ENCODE assay signal across 11 mouse cellular contexts in the genomic region with DNA sequence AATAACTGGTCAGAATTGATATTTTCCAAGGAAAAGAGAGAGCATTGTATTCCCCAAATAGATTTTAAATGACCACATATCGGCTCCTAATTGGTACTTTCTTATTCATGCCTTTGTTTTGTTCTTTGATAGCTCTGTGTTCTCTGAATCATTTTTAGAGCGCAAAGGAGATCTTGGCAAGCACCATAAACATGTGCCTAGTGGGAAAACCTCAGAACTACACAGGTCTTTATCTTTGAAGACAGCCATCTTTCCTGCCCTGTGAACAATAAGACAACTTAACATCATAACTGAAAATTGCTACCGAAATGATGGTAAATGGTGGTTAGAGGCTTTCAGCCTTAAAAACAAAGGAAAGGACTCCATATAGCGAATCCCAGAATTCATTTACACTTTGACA.
DNase-seq lines count a peak whose midpoint lies in the region; ATAC-seq and TF ChIP-seq lines count a peak whose summit lies in the region.
"Had no signal": no experiment of that assay in that cellular context is flagged by ENCODE, and none has a peak within 500 bp of the region (broad histone marks: within the 10 kb centered on the region; RNA-seq: fewer than 3 reads in every experiment).

No protein-coding gene starts in this region.

- no peak for ATAC-seq in midbrain, embryonic 14.5 days (ENCODE audit: low FRiP score, low TSS enrichment)
- ATAC-seq in forebrain, embryonic 15.5 days (replicated peaks) = no peak
- ATAC-seq: liver, postnatal 0 days had no signal

- no peak for TF ChIP-seq CTCF in heart, adult 2 months (IDR thresholded peaks at IDR 0.05)
- TF ChIP-seq CTCF in olfactory bulb, adult 2 months (IDR thresholded peaks at IDR 0.05; ENCODE audit: insufficient read depth, low read depth, low read length) = no peak

- no peak overlapping the region for H3K4me2 ChIP-seq in midbrain, embryonic 14.5 days (ENCODE audit: low read length)
- 0 out of 2 replicates have a peak overlapping the region, but pooled peaks have one; percentile 81 for H3K4me2 ChIP-seq in forebrain, embryonic 15.5 days (replicated peaks)

- TF ChIP-seq POLR2A in heart, adult 2 months (IDR thresholded peaks at IDR 0.05; ENCODE audit: insufficient read depth, low read depth, low read length) = no peak
- no peak for TF ChIP-seq POLR2A in olfactory bulb, adult 2 months (IDR thresholded peaks at IDR 0.05; ENCODE audit: insufficient read depth, low read depth, low read length)

- no peak overlapping the region for H3K9ac ChIP-seq in heart, adult 2 months (ENCODE audit: low read depth, low read length)
- no peak overlapping the region for H3K9ac ChIP-seq in midbrain, embryonic 14.5 days (replicated peaks; ENCODE audit: low read length)
- no peak overlapping the region for H3K9ac ChIP-seq in forebrain, embryonic 15.5 days (replicated peaks)
- H3K9ac ChIP-seq: liver, postnatal 0 days had no signal

- DNase-seq in heart, adult 2 months = no peak
- DNase-seq in heart, postnatal 4 days = no peak
- no peak for DNase-seq in midbrain, embryonic 10.5 days (ENCODE audit: low spot score)
- no peak for DNase-seq in midbrain, embryonic 14.5 days
- DNase-seq in layer of hippocampus, adult 9-10 months (ENCODE audit: low spot score) = no peak
- DNase-seq in gastrocnemius, postnatal 25 days = no peak
- DNase-seq: liver, postnatal 0 days; thymus, adult 18-20 months had no signal

- H3K36me3 ChIP-seq in heart, adult 2 months (ENCODE audit: control insufficient read depth, insufficient read depth, low read length) = peaks cover 5% of the 10 kb centered on the region
- H3K36me3 ChIP-seq in midbrain, embryonic 10.5 days = no peaks in the 10 kb centered on the region
- H3K36me3 ChIP-seq in midbrain, embryonic 14.5 days (ENCODE audit: control insufficient read depth, insufficient read depth, low read length) = no peaks in the 10 kb centered on the region
- no peaks in the 10 kb centered on the region for H3K36me3 ChIP-seq in forebrain, embryonic 15.5 days

- peaks cover 4% of the 10 kb centered on the region for H3K4me1 ChIP-seq in heart, adult 2 months (ENCODE audit: control insufficient read depth, insufficient read depth, low read length)
- H3K4me1 ChIP-seq in midbrain, embryonic 10.5 days = peaks cover 41% of the 10 kb centered on the region
- peaks cover 27% of the 10 kb centered on the region for H3K4me1 ChIP-seq in midbrain, embryonic 14.5 days (ENCODE audit: control insufficient read depth, insufficient read depth, low read length)
- H3K4me1 ChIP-seq in forebrain, embryonic 15.5 days = peaks cover 44% of the 10 kb centered on the region
- peaks cover 5% of the 10 kb centered on the region for H3K4me1 ChIP-seq in olfactory bulb, adult 2 months (ENCODE audit: control insufficient read depth, insufficient read depth, low read length)

- TF ChIP-seq EP300 in heart, adult 2 months (IDR thresholded peaks at IDR 0.05; ENCODE audit: insufficient read depth, low read depth, low read length) = no peak

- H3K79me2 ChIP-seq in heart, adult 2 months (replicated peaks; ENCODE audit: control insufficient read depth, insufficient read depth, low read length) = no peaks in the 10 kb centered on the region

- WGBS in heart, adult 2 months = 47% methylated on average over 4 of the region's 4 CpGs
- 92% methylated on average over 4 of the region's 4 CpGs for WGBS in midbrain, embryonic 10.5 days
- WGBS in midbrain, embryonic 14.5 days = 81% methylated on average over 4 of the region's 4 CpGs
- 44% methylated on average over 4 of the region's 4 CpGs for WGBS in forebrain, embryonic 15.5 days
- WGBS in olfactory bulb, adult 2 months = 26% methylated on average over 4 of the region's 4 CpGs

- intact Hi-C loops in heart, adult 2 months (cut with DNase I) = no loop called here

- no peaks in the 10 kb centered on the region for H3K9me3 ChIP-seq in midbrain, embryonic 10.5 days (replicated peaks)
- H3K9me3 ChIP-seq in midbrain, embryonic 14.5 days (ENCODE audit: control insufficient read depth, low read length) = no peaks in the 10 kb centered on the region
- H3K9me3 ChIP-seq in forebrain, embryonic 15.5 days = no peaks in the 10 kb centered on the region

- no peaks in the 10 kb centered on the region for H3K27me3 ChIP-seq in heart, adult 2 months (ENCODE audit: control insufficient read depth, insufficient read depth, low read length)
- no peaks in the 10 kb centered on the region for H3K27me3 ChIP-seq in midbrain, embryonic 10.5 days (ENCODE audit: low read depth, poor library complexity, severe bottlenecking)
- no peaks in the 10 kb centered on the region for H3K27me3 ChIP-seq in midbrain, embryonic 14.5 days (ENCODE audit: control insufficient read depth, insufficient read depth, low read length)
- H3K27me3 ChIP-seq in forebrain, embryonic 15.5 days = no peaks in the 10 kb centered on the region

- H3K4me3 ChIP-seq in heart, adult 2 months = no peak overlapping the region
- H3K4me3 ChIP-seq in midbrain, embryonic 10.5 days = no peak overlapping the region
- H3K4me3 ChIP-seq in midbrain, embryonic 14.5 days (replicated peaks; ENCODE audit: low read depth, low read length) = no peak overlapping the region
- H3K4me3 ChIP-seq in forebrain, embryonic 15.5 days = 0 out of 2 replicates have a peak overlapping the region, but pooled peaks have one; percentile 5
- no peak overlapping the region for H3K4me3 ChIP-seq in olfactory bulb, adult 2 months (ENCODE audit: insufficient read depth, low read depth, low read length)
- H3K4me3 ChIP-seq: myocyte had no signal

- H3K27ac ChIP-seq in heart, adult 2 months = peak overlapping the region; percentile 99
- H3K27ac ChIP-seq in midbrain, embryonic 10.5 days (replicated peaks) = peak overlapping the region; percentile 100
- H3K27ac ChIP-seq in midbrain, embryonic 14.5 days (replicated peaks; ENCODE audit: low read depth, low read length) = no peak overlapping the region; the same call in 1 of the 2 replicates
- H3K27ac ChIP-seq in forebrain, embryonic 15.5 days (replicated peaks) = peak overlapping the region; percentile 100
- H3K27ac ChIP-seq in olfactory bulb, adult 2 months (ENCODE audit: insufficient read depth, low read depth, low read length) = peak overlapping the region; percentile 93
